In the genomic region with DNA sequence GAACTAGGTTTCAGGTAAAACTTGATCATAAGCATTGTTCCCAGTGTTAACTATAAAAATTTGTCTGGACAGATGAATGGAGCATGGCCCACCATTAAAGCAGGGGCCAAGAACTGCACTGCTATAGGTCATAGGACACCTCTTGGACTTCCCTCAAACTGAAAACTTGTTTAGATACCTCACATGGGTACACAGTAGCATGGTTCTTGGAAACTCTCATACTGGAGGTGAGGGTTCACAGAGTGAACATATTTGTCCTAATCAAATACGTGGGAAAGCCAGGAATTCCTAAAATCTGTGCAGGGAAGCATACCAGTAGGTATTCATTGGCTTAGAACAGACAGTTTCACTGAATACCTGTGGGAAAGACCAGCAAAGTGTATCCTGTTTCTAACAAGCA, we compare ENCODE assay signal across 21 mouse cellular contexts. TPM values are rescaled to one million over a fixed set of nuclear protein-coding genes. Genes with fewer than 3 reads are reported as not detected.
A peak's percentile ranks its signal among the peaks of the same experiment; 100 is the strongest.
DNase-seq lines count a peak whose midpoint lies in the region; ATAC-seq and TF ChIP-seq lines count a peak whose summit lies in the region.
"Had no signal": no experiment of that assay in that cellular context is flagged by ENCODE, and none has a peak within 500 bp of the region (broad histone marks: within the 10 kb centered on the region; RNA-seq: fewer than 3 reads in every experiment).

No protein-coding gene starts in this region.

- peak; percentile 60 for ATAC-seq in liver, postnatal 0 days
- ATAC-seq in liver, embryonic 11.5 days (replicated peaks; ENCODE audit: low FRiP score), result no peak
- ATAC-seq: forebrain, embryonic 14.5 days; forebrain, embryonic 16.5 days had no signal

- no peaks in the 10 kb centered on the region for H3K9me3 ChIP-seq in liver, postnatal 0 days (ENCODE audit: low read length)
- H3K9me3 ChIP-seq in liver, embryonic 11.5 days (ENCODE audit: control insufficient read depth, low read length), result no peaks in the 10 kb centered on the region
- H3K9me3 ChIP-seq: embryonic facial prominence, embryonic 13.5 days; embryonic facial prominence, embryonic 15.5 days; forebrain, embryonic 10.5 days; forebrain, embryonic 12.5 days had no signal

- H3K79me2 ChIP-seq in liver, adult 2 months (ENCODE audit: control insufficient read depth, insufficient read depth, low read length), result peaks cover 4% of the 10 kb centered on the region; the same call in 1 of the 2 replicates

- H3K9ac ChIP-seq in liver, adult 2 months (ENCODE audit: low read depth, low read length), result no peak overlapping the region
- H3K9ac ChIP-seq in liver, postnatal 0 days (replicated peaks), result no peak overlapping the region
- H3K9ac ChIP-seq in liver, embryonic 11.5 days (ENCODE audit: low read depth, low read length), result no peak overlapping the region
- H3K9ac ChIP-seq: embryonic facial prominence, embryonic 13.5 days; embryonic facial prominence, embryonic 15.5 days; forebrain, embryonic 12.5 days had no signal

- H3K36me3 ChIP-seq in liver, adult 2 months (ENCODE audit: control insufficient read depth, insufficient read depth, low read length), result no peaks in the 10 kb centered on the region
- no peaks in the 10 kb centered on the region for H3K36me3 ChIP-seq in liver, postnatal 0 days (replicated peaks; ENCODE audit: insufficient read depth, low read length)
- no peaks in the 10 kb centered on the region for H3K36me3 ChIP-seq in liver, embryonic 11.5 days (ENCODE audit: control insufficient read depth, insufficient read depth, low read length)
- H3K36me3 ChIP-seq: embryonic facial prominence, embryonic 13.5 days; embryonic facial prominence, embryonic 15.5 days; forebrain, embryonic 10.5 days; forebrain, embryonic 12.5 days had no signal

- H3K27ac ChIP-seq in liver, adult 2 months (replicated peaks; ENCODE audit: insufficient read depth, low read depth, low read length), result no peak overlapping the region
- no peak overlapping the region for H3K27ac ChIP-seq in liver, postnatal 0 days (ENCODE audit: low read depth)
- H3K27ac ChIP-seq in liver, embryonic 11.5 days (ENCODE audit: low read depth, low read length), result no peak overlapping the region
- H3K27ac ChIP-seq: embryonic facial prominence, embryonic 13.5 days; embryonic facial prominence, embryonic 15.5 days; forebrain, embryonic 10.5 days; forebrain, embryonic 12.5 days had no signal

- H3K4me1 ChIP-seq in liver, adult 2 months (ENCODE audit: control insufficient read depth, insufficient read depth, low read length), result peaks cover 27% of the 10 kb centered on the region
- peaks cover 36% of the 10 kb centered on the region for H3K4me1 ChIP-seq in liver, postnatal 0 days (ENCODE audit: insufficient read depth)
- no peaks in the 10 kb centered on the region for H3K4me1 ChIP-seq in liver, embryonic 11.5 days (replicated peaks; ENCODE audit: control insufficient read depth, insufficient read depth, low read length)
- H3K4me1 ChIP-seq: embryonic facial prominence, embryonic 13.5 days; forebrain, embryonic 12.5 days had no signal

- no peak for TF ChIP-seq EP300 in liver, postnatal 0 days (IDR thresholded peaks at IDR 0.05; ENCODE audit: low read depth)

- peak; percentile 82 for DNase-seq in liver, adult 2 months (ENCODE audit: extremely low read depth, low read depth, low spot score)
- DNase-seq in liver, result no peak
- no peak for DNase-seq in liver, postnatal 0 days
- no peak for DNase-seq in liver, embryonic 11.5 days (ENCODE audit: low spot score)
- DNase-seq: adrenal gland, adult 2 months; adrenal gland, postnatal 10 days; adrenal gland, postnatal 25 days; cerebellum, adult 11 months; cerebellum, adult 18-20 months; cerebellum, adult 8-10 months; cerebellum, adult 9-11 months; cerebellum, postnatal 14 days; cerebellum, postnatal 36 days; embryo, embryonic 11 days had no signal

- WGBS in liver, adult 2 months, result 20% methylated on average over 1 of the region's 1 CpGs
- 62% methylated on average over 1 of the region's 1 CpGs for WGBS in liver, postnatal 0 days (ENCODE audit: insufficient replicate concordance)
- WGBS in liver, embryonic 11.5 days, result 70% methylated on average over 1 of the region's 1 CpGs

- TF ChIP-seq CTCF in liver, adult 2 months (IDR thresholded peaks at IDR 0.05; ENCODE audit: low read depth, low read length), result no peak
- TF ChIP-seq CTCF in liver, postnatal 0 days (IDR thresholded peaks at IDR 0.05; ENCODE audit: low read depth), result no peak

- H3K27me3 ChIP-seq in liver, adult 2 months (ENCODE audit: control insufficient read depth, insufficient read depth, low read length), result no peaks in the 10 kb centered on the region
- H3K27me3 ChIP-seq in liver, postnatal 0 days (ENCODE audit: insufficient read depth, low read length), result no peaks in the 10 kb centered on the region
- no peaks in the 10 kb centered on the region for H3K27me3 ChIP-seq in liver, embryonic 11.5 days (replicated peaks; ENCODE audit: control insufficient read depth, insufficient read depth, low read length)
- H3K27me3 ChIP-seq: embryonic facial prominence, embryonic 13.5 days; embryonic facial prominence, embryonic 15.5 days; forebrain, embryonic 12.5 days had no signal

- TF ChIP-seq POLR2A in liver, adult 2 months (IDR thresholded peaks at IDR 0.05; ENCODE audit: extremely low read depth, insufficient read depth, low read length), result no peak

- H3K4me2 ChIP-seq in liver, postnatal 0 days (ENCODE audit: low read depth, low read length), result peak overlapping the region; percentile 18; the same call in 1 of the 2 replicates
- H3K4me2 ChIP-seq in liver, embryonic 11.5 days, result no peak overlapping the region
- H3K4me2 ChIP-seq: embryonic facial prominence, embryonic 13.5 days; embryonic facial prominence, embryonic 15.5 days; forebrain, embryonic 12.5 days had no signal

- H3K4me3 ChIP-seq in liver, adult 2 months (ENCODE audit: insufficient read depth, low read depth, low read length), result no peak overlapping the region
- no peak overlapping the region for H3K4me3 ChIP-seq in liver, postnatal 0 days (ENCODE audit: low read depth, low read length)
- H3K4me3 ChIP-seq in liver, embryonic 11.5 days (ENCODE audit: low read depth, low read length), result no peak overlapping the region
- H3K4me3 ChIP-seq: embryonic facial prominence, embryonic 13.5 days; embryonic facial prominence, embryonic 15.5 days; erythroblast, embryonic 14.5 days; forebrain, embryonic 10.5 days; forebrain, embryonic 12.5 days had no signal

RNA-seq across cellular contexts. Expression of a gene that starts 41.0 kb away (rescaled TPM):
- total RNA-seq in liver, adult 2 months (2014; rRNA removed), result 5.3 and 7.1 TPM in 2 replicates
- 13.1 and 15.5 TPM in 2 replicates for polyA plus RNA-seq in liver, adult 2 months (2012; rRNA removed)
- polyA plus RNA-seq in liver, postnatal 0 days (2015; fragmentation: Nextera tagmentation; extraction: Ambion mirVana), result 49.5 and 65.0 TPM in 2 replicates
- polyA plus RNA-seq in liver, embryonic 11.5 days (2014; fragmentation: Nextera tagmentation; extraction: Ambion mirVana), result 27.9 and 31.1 TPM in 2 replicates
